Mouse (Mus musculus) spleen, adult 2 months (tissue): ENCODE data around the gene Skiv2l.

Source experiments
- CTCF ChIP-seq: fragments of 200-500 bp; IDR thresholded peaks from 2 replicates; pipeline ENCODE4 v1.5.1; 2011; ENCODE audit warnings: mild to moderate bottlenecking, inconsistent platforms; ENCODE audit not compliant: insufficient read depth, insufficient read length, insufficient replicate concordance; ENCODE audit errors: extremely low read depth
- POLR2A ChIP-seq: fragments of 200-500 bp; IDR thresholded peaks from 2 replicates; pipeline ENCODE4 v1.6.1; 2011; ENCODE audit warnings: low read depth, low read length, inconsistent platforms

- TF ChIP-seq CTCF = no peak
- no peak for TF ChIP-seq POLR2A
Measured at GRCm38 (mm10) chr17:34874321-34874720, 24.3 kb upstream of the Skiv2l start.
